Mouse (Mus musculus) embryonic facial prominence, embryonic 11.5 days (tissue): ENCODE results near the gene Cygb. TPM values are rescaled to one million over a fixed set of nuclear protein-coding genes. Genes with fewer than 3 reads are reported as not detected.

Source experiments
- ATAC-seq: fragments of 200-750 bp; cut with Nextera tagmentation; replicated peaks from 2 replicates; pipeline ENCODE4 v1.8.0; 2017; ENCODE audit warnings: low read depth; ENCODE audit not compliant: insufficient number of reproducible peaks, low FRiP score, low TSS enrichment
- DNase-seq: peaks from one replicate; pipeline ENCODE4 v3.0.0-alpha.2; 2015; ENCODE audit warnings: low spot score
- H3K27ac ChIP-seq: fragments of 300-500 bp; sonication (generic); replicated peaks from 2 replicates; pipeline ENCODE4 v1.5.1; 2014; ENCODE audit warnings: mild to moderate bottlenecking, low read depth, low read length, control low read depth
- H3K27me3 ChIP-seq: fragments of 300-500 bp; sonication (generic); 2 replicates; pipeline ENCODE4 v1.6.1; 2014; ENCODE audit warnings: mild to moderate bottlenecking, low read length, moderate library complexity, mixed read lengths; ENCODE audit not compliant: control insufficient read depth, insufficient read depth
- H3K36me3 ChIP-seq: fragments of 300-500 bp; sonication (generic); replicated peaks from 2 replicates; pipeline ENCODE4 v1.6.1; 2014; ENCODE audit warnings: low read depth, mild to moderate bottlenecking, low read length, moderate library complexity, mixed read lengths; ENCODE audit not compliant: control insufficient read depth, insufficient read depth
- H3K4me1 ChIP-seq: fragments of 300-500 bp; sonication (generic); 2 replicates; pipeline ENCODE4 v1.6.1; 2014; ENCODE audit warnings: low read length, mixed read lengths; ENCODE audit not compliant: control insufficient read depth, insufficient read depth
- H3K4me2 ChIP-seq: fragments of 300-500 bp; sonication (generic); 2 replicates; pipeline ENCODE4 v1.6.1; 2014; ENCODE audit warnings: low read depth, mild to moderate bottlenecking, control low read depth, low read length, moderate library complexity
- H3K4me3 ChIP-seq: fragments of 300-500 bp; sonication (generic); 2 replicates; pipeline ENCODE4 v1.5.1; 2014; ENCODE audit warnings: low read depth, low read length, control low read depth
- H3K9ac ChIP-seq: fragments of 300-500 bp; sonication (generic); replicated peaks from 2 replicates; pipeline ENCODE4 v1.6.1; 2014; ENCODE audit warnings: mild to moderate bottlenecking, control low read depth, low read length
- H3K9me3 ChIP-seq: fragments of 300-500 bp; sonication (generic); replicated peaks from 2 replicates; pipeline ENCODE4 v1.6.1; 2016; ENCODE audit warnings: mild to moderate bottlenecking, low read length, inconsistent platforms, mixed read lengths; ENCODE audit not compliant: control insufficient read depth
- WGBS: fragments of 180-500 bp; shearing (Covaris S2); extraction: QIAGEN DNeasy Blood & Tissue Kit; methylation state at CpG from one replicate; pipeline ENCODE4 v1.1.7; 2014; 5-methylcytosine and 5-hydroxymethylcytosine counted together
- polyA plus RNA-seq: library from polyadenylated mRNA; unstranded; fragments of >200 nt; fragmentation: Nextera tagmentation; extraction: Ambion mirVana; gene quantifications from 2 replicates; pipeline ENCODE4 v1.2.1, GENCODE M21; 2014

Gene Cygb
- polyA plus RNA-seq, 1 experiment from 2014 or later = 3.5 TPM

DNA sequence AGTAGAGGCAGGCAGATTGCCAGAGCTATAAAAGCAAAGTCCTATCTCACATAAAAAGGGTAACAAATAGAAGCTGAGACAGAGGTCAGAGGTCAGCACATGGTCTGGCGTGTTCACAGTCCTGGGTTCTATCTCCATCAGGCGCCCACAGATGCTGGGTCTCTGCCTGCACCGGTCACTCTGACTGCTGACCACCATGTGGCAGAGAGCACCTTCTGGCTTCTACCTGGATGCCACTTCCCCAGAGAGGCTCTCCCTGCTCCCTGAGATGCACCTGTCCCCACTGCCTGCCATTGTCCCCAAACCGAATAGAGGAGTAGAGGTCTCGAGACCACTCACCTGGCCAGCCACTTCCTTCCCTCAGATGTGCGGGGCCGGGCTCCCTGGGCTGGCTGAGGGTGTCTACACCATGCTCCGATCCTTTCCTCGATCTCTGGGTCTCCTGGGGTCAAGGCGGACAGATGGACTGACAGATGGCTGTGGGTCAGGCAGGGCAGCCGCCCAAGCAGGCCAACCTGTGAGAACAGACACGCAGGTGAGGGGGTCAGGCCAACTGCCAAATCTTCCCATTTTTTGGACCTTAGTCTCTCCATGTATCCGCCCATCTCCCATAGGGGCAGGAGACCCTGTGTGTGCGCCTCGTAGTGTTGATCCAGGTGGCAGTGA is 44.0 kb downstream of the Cygb start:
- DNase-seq = no peak
- H3K27ac ChIP-seq = no peak overlapping the region
- ATAC-seq = no peak
- 84% methylated on average over 15 of the region's 15 CpGs for WGBS
- no peak overlapping the region for H3K4me2 ChIP-seq
- H3K27me3 ChIP-seq = no peaks in the 10 kb centered on the region
- no peak overlapping the region for H3K9ac ChIP-seq
- H3K9me3 ChIP-seq = no peaks in the 10 kb centered on the region
- no peaks in the 10 kb centered on the region for H3K4me1 ChIP-seq
- no peaks in the 10 kb centered on the region for H3K36me3 ChIP-seq
- H3K4me3 ChIP-seq = no peak overlapping the region

DNA sequence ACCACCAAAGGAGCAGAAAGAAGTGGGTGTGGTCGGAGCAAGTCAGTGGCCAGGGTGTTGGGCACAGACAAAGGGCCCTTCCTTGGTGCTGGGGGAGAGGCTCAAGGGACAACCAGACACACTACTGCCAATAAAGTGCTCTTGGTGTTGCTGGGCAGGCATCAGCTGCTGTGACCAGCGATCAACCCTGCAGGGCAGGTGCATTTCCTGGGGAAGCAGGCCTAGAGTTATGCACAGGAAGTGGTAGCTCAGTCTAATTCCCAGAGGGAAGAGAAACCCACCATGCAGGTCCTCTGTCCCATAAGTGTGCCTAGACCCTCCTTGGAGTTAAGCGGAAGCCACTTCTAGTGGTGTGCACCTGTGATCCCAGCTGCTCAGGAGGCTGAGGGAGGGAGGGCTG is 46.4 kb downstream of the Cygb start:
- ATAC-seq = no peak
- 90% methylated on average over 3 of the region's 3 CpGs for WGBS

GRCm38 (mm10) chr11:116604097-116604496 is 50.0 kb downstream of the Cygb start:
- Histone ChIP-seq H3K4me3 (no peak overlapping the region), H3K4me2 (no peak overlapping the region), H3K9ac (no peak overlapping the region), H3K4me1 (no peaks in the 10 kb centered on the region), H3K9me3 (no peaks in the 10 kb centered on the region), H3K36me3 (no peaks in the 10 kb centered on the region), H3K27me3 (no peaks in the 10 kb centered on the region), H3K27ac (no peak overlapping the region)
- ATAC-seq (no peak), DNase-seq (no peak)
- 92% methylated on average over 12 of the region's 12 CpGs for WGBS

More for the DNA sequence above, 46.4 kb downstream of the Cygb start:
- Histone ChIP-seq H3K36me3 (no peaks in the 10 kb centered on the region), H3K4me2 (no peak overlapping the region), H3K4me1 (no peaks in the 10 kb centered on the region), H3K9ac (no peak overlapping the region), H3K9me3 (no peaks in the 10 kb centered on the region), H3K27ac (no peak overlapping the region), H3K27me3 (no peaks in the 10 kb centered on the region), H3K4me3 (no peak overlapping the region)
- DNase-seq = no peak

DNA sequence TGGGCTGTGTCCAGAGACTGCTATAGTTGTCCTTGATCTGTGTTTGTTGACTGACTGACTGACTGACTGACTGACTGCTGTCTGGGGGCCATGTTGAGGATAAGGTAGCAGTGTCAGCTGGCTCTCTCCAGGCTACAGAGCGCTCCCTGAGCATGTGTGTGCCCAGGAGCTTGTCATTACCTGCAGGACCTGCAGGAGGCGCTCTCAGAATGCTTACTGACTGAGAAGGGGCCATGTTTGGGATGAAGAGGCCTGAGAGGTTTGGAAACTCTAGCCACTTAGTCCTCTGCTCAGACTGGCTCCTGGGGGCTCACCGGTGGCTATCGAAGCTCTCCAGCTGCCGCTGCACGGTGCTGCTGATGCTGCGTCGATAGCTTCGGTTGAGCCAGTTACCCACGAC is 50.8 kb downstream of the Cygb start:
- no peak for ATAC-seq

GRCm38 (mm10) chr11:116602043-116602442 is 52.1 kb downstream of the Cygb start:
- Histone ChIP-seq H3K4me3 (no peak overlapping the region), H3K9me3 (no peaks in the 10 kb centered on the region), H3K4me2 (no peak overlapping the region), H3K9ac (no peak overlapping the region), H3K36me3 (no peaks in the 10 kb centered on the region), H3K27ac (no peak overlapping the region), H3K27me3 (no peaks in the 10 kb centered on the region), H3K4me1 (no peaks in the 10 kb centered on the region)
- 87% methylated on average over 8 of the region's 8 CpGs for WGBS
- ATAC-seq (no peak), DNase-seq (no peak)

More for the DNA sequence above, 50.8 kb downstream of the Cygb start:
- DNase-seq = no peak
- 91% methylated on average over 10 of the region's 10 CpGs for WGBS
- no peaks in the 10 kb centered on the region for H3K27me3 ChIP-seq
- H3K4me2 ChIP-seq = no peak overlapping the region
- no peaks in the 10 kb centered on the region for H3K9me3 ChIP-seq
- H3K4me1 ChIP-seq = no peaks in the 10 kb centered on the region
- no peak overlapping the region for H3K4me3 ChIP-seq
- H3K9ac ChIP-seq = no peak overlapping the region
- H3K36me3 ChIP-seq = no peaks in the 10 kb centered on the region
- H3K27ac ChIP-seq = no peak overlapping the region

- ATAC-seq (no peak), DNase-seq (no peak)
- Histone ChIP-seq H3K36me3 (no peaks in the 10 kb centered on the region), H3K9me3 (no peaks in the 10 kb centered on the region), H3K27ac (no peak overlapping the region), H3K4me3 (no peak overlapping the region), H3K4me1 (no peaks in the 10 kb centered on the region), H3K9ac (no peak overlapping the region), H3K27me3 (no peaks in the 10 kb centered on the region), H3K4me2 (no peak overlapping the region)
- WGBS = 91% methylated on average over 8 of the region's 8 CpGs
These were observed 52.9 kb downstream of the Cygb start for GRCm38 (mm10) chr11:116601166-116601565.

GRCm38 (mm10) chr11:116599230-116599629 is 54.9 kb downstream of the Cygb start:
- no peak overlapping the region for H3K4me3 ChIP-seq
- no peak overlapping the region for H3K9ac ChIP-seq
- no peak overlapping the region for H3K27ac ChIP-seq
- H3K4me2 ChIP-seq = no peak overlapping the region
- H3K9me3 ChIP-seq = no peaks in the 10 kb centered on the region
- no peak for ATAC-seq
- 95% methylated on average over 15 of the region's 15 CpGs for WGBS
- H3K36me3 ChIP-seq = no peaks in the 10 kb centered on the region
- no peaks in the 10 kb centered on the region for H3K4me1 ChIP-seq
- DNase-seq = no peak
- H3K27me3 ChIP-seq = no peaks in the 10 kb centered on the region

- ATAC-seq = no peak
- Histone ChIP-seq H3K4me2 (no peak overlapping the region), H3K9me3 (no peaks in the 10 kb centered on the region), H3K27ac (no peak overlapping the region), H3K4me3 (no peak overlapping the region), H3K27me3 (no peaks in the 10 kb centered on the region), H3K9ac (no peak overlapping the region), H3K4me1 (no peaks in the 10 kb centered on the region), H3K36me3 (no peaks in the 10 kb centered on the region)
- 91% methylated on average over 8 of the region's 8 CpGs for WGBS
- no peak for DNase-seq
These were observed 55.9 kb downstream of the Cygb start for GRCm38 (mm10) chr11:116598193-116598592.
